Mouse (Mus musculus) stomach, postnatal 0 days (tissue): ENCODE data around the gene Sh3bgrl2. TPM values are rescaled to one million over a fixed set of nuclear protein-coding genes. Genes with fewer than 3 reads are reported as not detected.
A peak's percentile ranks its signal among the peaks of the same experiment; 100 is the strongest.
"Not testable (repeated sequence)": the region's sequence is repeated elsewhere in the genome, so short reads cannot be mapped to it uniquely, and the experiment has no call there.

Experiments
- ATAC-seq: fragments of 200-750 bp; cut with Nextera tagmentation; 2 replicates; pipeline ENCODE4 v1.8.0; 2017; ENCODE audit not compliant: low FRiP score, low TSS enrichment
- DNase-seq: peaks from one replicate; pipeline ENCODE4 v3.0.0-alpha.2; 2016; ENCODE audit warnings: low spot score
- H3K27ac ChIP-seq: fragments of 300-500 bp; sonication (generic); replicated peaks from 2 replicates; pipeline ENCODE4 v1.5.1; 2014; ENCODE audit warnings: mild to moderate bottlenecking, control low read depth
- H3K27me3 ChIP-seq: fragments of 300-500 bp; sonication (generic); 2 replicates; pipeline ENCODE4 v1.6.1; 2014; ENCODE audit warnings: low read length; ENCODE audit not compliant: control insufficient read depth, insufficient read depth
- H3K36me3 ChIP-seq: fragments of 300-500 bp; sonication (generic); 2 replicates; pipeline ENCODE4 v1.6.1; 2014; ENCODE audit warnings: low read length, mixed read lengths; ENCODE audit not compliant: control insufficient read depth, insufficient read depth
- H3K4me1 ChIP-seq: fragments of 300-500 bp; sonication (generic); replicated peaks from 2 replicates; pipeline ENCODE4 v1.6.1; 2014; ENCODE audit warnings: antibody characterized with exemption; ENCODE audit not compliant: control insufficient read depth, insufficient read depth
- H3K4me2 ChIP-seq: fragments of 300-500 bp; sonication (generic); replicated peaks from 2 replicates; pipeline ENCODE4 v1.6.1; 2014; ENCODE audit warnings: low read depth, mild to moderate bottlenecking, control low read depth, moderate library complexity
- H3K4me3 ChIP-seq: fragments of 300-500 bp; sonication (generic); 2 replicates; pipeline ENCODE4 v1.5.1; 2014; ENCODE audit warnings: low read depth, low read length, control low read depth
- H3K9ac ChIP-seq: fragments of 300-500 bp; sonication (generic); 2 replicates; pipeline ENCODE4 v1.6.1; 2014; ENCODE audit warnings: mild to moderate bottlenecking, low read length, control low read depth, mixed read lengths
- H3K9me3 ChIP-seq: fragments of 300-500 bp; sonication (generic); 2 replicates; pipeline ENCODE4 v1.6.1; 2016; ENCODE audit warnings: low read length; ENCODE audit not compliant: control insufficient read depth
- CTCF ChIP-seq: IDR thresholded peaks from 2 replicates; pipeline ENCODE4 v1.5.1; 2016; ENCODE audit warnings: antibody characterized with exemption, low read depth, mild to moderate bottlenecking, moderate library complexity
- EP300 ChIP-seq: optimal IDR thresholded peaks from 2 replicates; pipeline ENCODE3; 2016; ENCODE audit warnings: antibody characterized with exemption
- WGBS: fragments of 180-500 bp; shearing (Covaris S2); extraction: QIAGEN DNeasy Blood & Tissue Kit; methylation state at CpG from one replicate; pipeline ENCODE4 v1.1.7; 2014; 5-methylcytosine and 5-hydroxymethylcytosine counted together
- polyA plus RNA-seq: library from polyadenylated mRNA; unstranded; fragments of >200 nt; fragmentation: Nextera tagmentation; extraction: Ambion mirVana; gene quantifications from 2 replicates; pipeline ENCODE4 v1.2.1, GENCODE M21; 2015

Sh3bgrl2 gene
- 114 and 117 TPM in 2 replicates for polyA plus RNA-seq

GRCm38 (mm10) chr9:83547830-83548689 lies at the start of gene Sh3bgrl2:
Sh3bgrl2 (plus strand) TSS chr9:83548327.
- peak; percentile 91 for DNase-seq
- Histone ChIP-seq H3K9me3 (no peaks in the 10 kb centered on the region), H3K4me2 (peak within 1 kb of the TSS; percentile 62), H3K9ac (peak within 1 kb of the TSS; percentile 75), H3K27ac (peak within 1 kb of the TSS; percentile 80), H3K4me3 (peak within 1 kb of the TSS; percentile 63), H3K36me3 (no peaks in the 10 kb centered on the region), H3K4me1 (0 out of 2 replicates have a peak, but pooled peaks cover 2% of the 10 kb centered on the region), H3K27me3 (no peaks in the 10 kb centered on the region)
- TF ChIP-seq EP300 = no peak
- TF ChIP-seq CTCF = no peak
- 2% methylated on average over 75 of the region's 76 CpGs for whole genome bisulfite sequencing
- ATAC-seq = peak; percentile 92

GRCm38 (mm10) chr9:83519081-83519480 lies 29.0 kb upstream of the Sh3bgrl2 start:
- not testable (repeated sequence) for H3K27ac ChIP-seq, H3K4me3 ChIP-seq, H3K36me3 ChIP-seq, H3K9me3 ChIP-seq, H3K4me1 ChIP-seq, H3K9ac ChIP-seq, H3K4me2 ChIP-seq, DNase-seq, H3K27me3 ChIP-seq, ATAC-seq
- 82% methylated on average over 5 of the region's 5 CpGs for WGBS

GRCm38 (mm10) chr9:83519510-83520155 lies 28.5 kb upstream of the Sh3bgrl2 start:
- ATAC-seq (no peak), DNase-seq (no peak)
- H3K4me2 ChIP-seq = no peak overlapping the region
- no peaks in the 10 kb centered on the region for H3K36me3 ChIP-seq
- H3K4me1 ChIP-seq = no peaks in the 10 kb centered on the region
- 80% methylated on average over 6 of the region's 6 CpGs for whole genome bisulfite sequencing
- no peak for TF ChIP-seq EP300
- TF ChIP-seq CTCF = no peak
- no peak overlapping the region for H3K9ac ChIP-seq
- H3K4me3 ChIP-seq = no peak overlapping the region
- no peaks in the 10 kb centered on the region for H3K9me3 ChIP-seq
- H3K27me3 ChIP-seq = no peaks in the 10 kb centered on the region
- no peak overlapping the region for H3K27ac ChIP-seq

- H3K27me3 ChIP-seq = no peaks in the 10 kb centered on the region
- peak; percentile 66 for ATAC-seq
Measured at GRCm38 (mm10) chr9:83527341-83528060, 20.6 kb upstream of the Sh3bgrl2 start.

GRCm38 (mm10) chr9:83533044-83533769 lies 14.9 kb upstream of the Sh3bgrl2 start:
- no peak for DNase-seq
- Histone ChIP-seq H3K4me2 (no peak overlapping the region), H3K9ac (no peak overlapping the region), H3K4me1 (no peaks in the 10 kb centered on the region), H3K9me3 (no peaks in the 10 kb centered on the region), H3K27me3 (no peaks in the 10 kb centered on the region), H3K4me3 (no peak overlapping the region), H3K27ac (no peak overlapping the region), H3K36me3 (no peaks in the 10 kb centered on the region)
- 40% methylated on average over 5 of the region's 5 CpGs for WGBS
- TF ChIP-seq EP300 (no peak), CTCF (no peak)
- ATAC-seq = no peak

More at GRCm38 (mm10) chr9:83527341-83528060, 20.6 kb upstream of the Sh3bgrl2 start:
- H3K4me2 ChIP-seq = no peak overlapping the region
- H3K36me3 ChIP-seq = no peaks in the 10 kb centered on the region
- 0 out of 2 replicates have a peak overlapping the region, but pooled peaks have one; percentile 53 for H3K27ac ChIP-seq
- DNase-seq = no peak
- H3K4me3 ChIP-seq = no peak overlapping the region
- H3K9ac ChIP-seq = no peak overlapping the region
- H3K9me3 ChIP-seq = no peaks in the 10 kb centered on the region
- WGBS = 50% methylated on average over 7 of the region's 7 CpGs
- TF ChIP-seq EP300 (no peak), CTCF (no peak)
- no peaks in the 10 kb centered on the region for H3K4me1 ChIP-seq
